Mouse (Mus musculus): Measurements from ENCODE around the gene Gstt3. TPM values are rescaled to one million over a fixed set of nuclear protein-coding genes. Genes with fewer than 3 reads are reported as not detected.
"Not testable (repeated sequence)": the region's sequence is repeated elsewhere in the genome, so short reads cannot be mapped to it uniquely, and the experiment has no call there.

Gene Gstt3
- total and polyA plus RNA-seq, 3 experiments: 72.3 to 163 (median 109) TPM

- H3K27me3 ChIP-seq (replicated peaks); in situ Hi-C loops (cut with MboI; ENCODE audit: low pct_ligation_motif_present, low pct_unique_long_range_greater_than_20kb, low sequenced_read_pairs); dilution Hi-C loops (cut with MboI; ENCODE audit: extremely low pct_ligation_motif_present, extremely low pct_unique_long_range_greater_than_20kb, low sequenced_read_pairs); DNase-seq (ENCODE audit: extremely low read depth); H3K4me3 ChIP-seq (replicated peaks in 1 of 3; ENCODE audit: low read depth in 2 of 3, low read length in 2 of 3, poor library complexity in 1 of 3); H3K27ac ChIP-seq (ENCODE audit: insufficient read depth, low read depth); H3K9me3 ChIP-seq (replicated peaks; ENCODE audit: low read length); H3K4me2 ChIP-seq (ENCODE audit: insufficient read depth, low read depth, poor library complexity, severe bottlenecking); H3K9ac ChIP-seq (ENCODE audit: insufficient read depth, low read depth): not testable (repeated sequence)
- Histone ChIP-seq H3K4me1 (ENCODE audit: control insufficient read depth in 1 of 2, insufficient read depth in 2 of 2) (peaks cover 7 to 41% of the 10 kb centered on the region in 2 experiments), H3K79me2 (replicated peaks; ENCODE audit: control insufficient read depth, extremely low read depth, insufficient read depth, poor library complexity, severe bottlenecking) (peaks cover 14% of the 10 kb centered on the region), H3K36me3 (replicated peaks in 1 of 2; ENCODE audit: control insufficient read depth in 1 of 2, insufficient read depth in 1 of 2, low read length in 1 of 2) (peaks cover 7 to 23% of the 10 kb centered on the region in 2 experiments)
- TF ChIP-seq ELF1 (IDR thresholded peaks at IDR 0.05; ENCODE audit: low read depth, low read length): 0 out of 2 replicates have a peak, but pooled peaks have one; percentile 31
Observed at GRCm38 (mm10) chr10:75767756-75768155, 13.5 kb downstream of the Gstt3 start.

GRCm38 (mm10) chr10:75766856-75767255 is 14.4 kb downstream of the Gstt3 start:
- TF ChIP-seq USF2 (conservative IDR thresholded peaks at IDR 0.05; ENCODE audit: low read depth, low read length) (no peak), HCFC1 (IDR thresholded peaks at IDR 0.05; ENCODE audit: low read depth, low read length) (no peak), POLR2AphosphoS2 (IDR thresholded peaks at IDR 0.05; ENCODE audit: low read depth, low read length) (no peak)
- peaks cover 8 to 37% of the 10 kb centered on the region in 2 experiments for H3K4me1 ChIP-seq (ENCODE audit: control insufficient read depth in 1 of 2, insufficient read depth in 2 of 2)
- peaks cover 16% of the 10 kb centered on the region for H3K79me2 ChIP-seq (replicated peaks; ENCODE audit: control insufficient read depth, extremely low read depth, insufficient read depth, poor library complexity, severe bottlenecking)
- in situ Hi-C loops (cut with MboI; ENCODE audit: low pct_ligation_motif_present, low pct_unique_long_range_greater_than_20kb, low sequenced_read_pairs) (no loop called here), dilution Hi-C loops (cut with MboI; ENCODE audit: extremely low pct_ligation_motif_present, extremely low pct_unique_long_range_greater_than_20kb, low sequenced_read_pairs) (no loop called here)
- H3K4me2 ChIP-seq (ENCODE audit: insufficient read depth, low read depth, poor library complexity, severe bottlenecking): no peak overlapping the region
- H3K9me3 ChIP-seq (replicated peaks; ENCODE audit: low read length): no peaks in the 10 kb centered on the region
- DNase-seq (ENCODE audit: extremely low read depth): no peak
- H3K4me3 ChIP-seq (replicated peaks in 1 of 3; ENCODE audit: low read depth in 2 of 3, low read length in 2 of 3, poor library complexity in 1 of 3): no peak overlapping the region
- peaks cover 7 to 27% of the 10 kb centered on the region in 2 experiments for H3K36me3 ChIP-seq (replicated peaks in 1 of 2; ENCODE audit: control insufficient read depth in 1 of 2, insufficient read depth in 1 of 2, low read length in 1 of 2)
- no peaks in the 10 kb centered on the region for H3K27me3 ChIP-seq (replicated peaks)
- H3K27ac ChIP-seq (ENCODE audit: insufficient read depth, low read depth): no peak overlapping the region
- H3K9ac ChIP-seq (ENCODE audit: insufficient read depth, low read depth): no peak overlapping the region

GRCm38 (mm10) chr10:75764519-75765473 is 16.4 kb downstream of the Gstt3 start:
- dilution Hi-C loops (cut with MboI; ENCODE audit: extremely low pct_ligation_motif_present, extremely low pct_unique_long_range_greater_than_20kb, low sequenced_read_pairs): no loop called here
- peaks cover 6% of the 10 kb centered on the region for H3K9me3 ChIP-seq (replicated peaks; ENCODE audit: low read length)
- H3K79me2 ChIP-seq (replicated peaks; ENCODE audit: control insufficient read depth, extremely low read depth, insufficient read depth, poor library complexity, severe bottlenecking): peaks cover 34% of the 10 kb centered on the region
- H3K27ac ChIP-seq (ENCODE audit: insufficient read depth, low read depth): peak overlapping the region; percentile 7; the same call in 1 of the 2 replicates
- H3K4me2 ChIP-seq (ENCODE audit: insufficient read depth, low read depth, poor library complexity, severe bottlenecking): peak overlapping the region; percentile 84
- H3K9ac ChIP-seq (ENCODE audit: insufficient read depth, low read depth): peak overlapping the region; percentile 70
- peak overlapping the region; percentile 73 to 97 (median 93) for H3K4me3 ChIP-seq (replicated peaks in 1 of 3; ENCODE audit: low read depth in 2 of 3, low read length in 2 of 3, poor library complexity in 1 of 3)
- DNase-seq (ENCODE audit: extremely low read depth): peak; percentile 95
- H3K27me3 ChIP-seq (replicated peaks): no peaks in the 10 kb centered on the region
- H3K36me3 ChIP-seq (replicated peaks in 1 of 2; ENCODE audit: control insufficient read depth in 1 of 2, insufficient read depth in 1 of 2, low read length in 1 of 2): peaks cover 10 to 28% of the 10 kb centered on the region in 2 experiments
- H3K4me1 ChIP-seq (ENCODE audit: control insufficient read depth in 1 of 2, insufficient read depth in 2 of 2): peaks cover 8 to 20% of the 10 kb centered on the region in 2 experiments
- in situ Hi-C loops (cut with MboI; ENCODE audit: low pct_ligation_motif_present, low pct_unique_long_range_greater_than_20kb, low sequenced_read_pairs): no loop called here
- no peak for TF ChIP-seq E2F4 (IDR thresholded peaks at IDR 0.05; ENCODE audit: insufficient replicate concordance, low read depth, low read length)
- no peak for TF ChIP-seq ZKSCAN1 (IDR thresholded peaks at IDR 0.05; ENCODE audit: borderline replicate concordance, low read depth, low read length)
- peak; percentile 50 for TF ChIP-seq RAD21 (IDR thresholded peaks at IDR 0.05; ENCODE audit: low read depth, low read length)
- peak; percentile 69; the same call in 1 of the 2 replicates for TF ChIP-seq SIN3A (IDR thresholded peaks at IDR 0.05; ENCODE audit: low read length)
- TF ChIP-seq USF2 (conservative IDR thresholded peaks at IDR 0.05; ENCODE audit: low read depth, low read length): no peak
- 0 out of 2 replicates have a peak, but pooled peaks have one; percentile 10 for TF ChIP-seq NELFE (IDR thresholded peaks at IDR 0.05; ENCODE audit: low read depth, low read length)
- TF ChIP-seq CHD1 (IDR thresholded peaks at IDR 0.05; ENCODE audit: low read depth, low read length): peak; percentile 74; the same call in 1 of the 2 replicates
- TF ChIP-seq MYC (IDR thresholded peaks at IDR 0.05; ENCODE audit: low read depth, low read length): peak; percentile 78
- no peak for TF ChIP-seq GABPA (IDR thresholded peaks at IDR 0.05; ENCODE audit: insufficient replicate concordance, low read depth, low read length)
- TF ChIP-seq MAX (IDR thresholded peaks at IDR 0.05; ENCODE audit: low read length): peak; percentile 13; the same call in 1 of the 2 replicates
- no peak for TF ChIP-seq MAFK (IDR thresholded peaks at IDR 0.05; ENCODE audit: insufficient replicate concordance, low read length)
- no peak for TF ChIP-seq CHD2 (IDR thresholded peaks at IDR 0.05; ENCODE audit: low read length)
- TF ChIP-seq ZNF384 (IDR thresholded peaks at IDR 0.05; ENCODE audit: low read depth, low read length): peak; percentile 86
- no peak for TF ChIP-seq TCF12 (IDR thresholded peaks at IDR 0.05; ENCODE audit: low read depth, low read length)
- no peak for TF ChIP-seq JUN (IDR thresholded peaks at IDR 0.05; ENCODE audit: insufficient read depth, low read depth, low read length)
- TF ChIP-seq POLR2A (IDR thresholded peaks at IDR 0.05; ENCODE audit: low read depth, low read length): peak; percentile 54
- no peak for TF ChIP-seq EP300 (IDR thresholded peaks at IDR 0.05; ENCODE audit: low read length)
- peak; percentile 44; the same call in 1 of the 2 replicates for TF ChIP-seq MXI1 (IDR thresholded peaks at IDR 0.05; ENCODE audit: low read depth, low read length)
- peak; percentile 64 for TF ChIP-seq SMC3 (IDR thresholded peaks at IDR 0.05; ENCODE audit: low read depth, low read length)
- TF ChIP-seq IRF4 (IDR thresholded peaks at IDR 0.05; ENCODE audit: low read depth, low read length): no peak
